Mouse (Mus musculus): Measurements from ENCODE around the gene Plxdc1. TPM values are rescaled to one million over a fixed set of nuclear protein-coding genes. Genes with fewer than 3 reads are reported as not detected.

The Plxdc1 gene
- polyA plus RNA-seq, 1 experiment from 2014 or later: 0.20 TPM

DNA sequence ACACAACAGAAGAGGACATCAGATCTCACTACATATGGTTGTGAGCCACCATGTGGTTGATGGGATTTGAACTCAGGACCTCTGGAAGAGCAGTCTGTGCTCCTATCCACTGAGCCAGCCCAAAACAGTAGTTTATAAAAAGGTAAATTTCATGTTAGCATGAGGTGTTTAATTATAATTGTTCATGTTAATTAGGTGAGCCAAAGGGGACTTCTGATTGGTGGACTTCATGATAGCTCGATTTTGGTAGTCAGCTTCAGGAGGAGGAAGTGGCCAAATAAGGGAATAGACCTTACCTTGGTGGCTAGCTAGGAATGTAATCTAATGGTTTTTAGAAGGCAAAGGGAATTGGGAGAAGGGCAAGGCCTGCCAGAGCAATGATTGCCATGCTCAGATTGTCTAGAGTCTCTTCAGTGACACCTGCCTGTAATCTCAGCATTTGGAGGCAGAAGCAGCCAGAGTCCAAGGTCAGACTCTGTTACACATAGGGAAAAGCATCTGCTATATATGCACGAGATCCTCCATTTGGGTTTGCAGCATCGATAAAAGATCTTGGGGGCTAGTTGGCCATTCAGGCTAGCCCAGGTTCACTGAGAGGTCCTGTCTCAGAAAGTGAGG, 88.6 kb downstream of the Plxdc1 start:
- Histone ChIP-seq H3K9ac (ENCODE audit: low read length) (no peak overlapping the region), H3K4me2 (ENCODE audit: low read depth, low read length, severe bottlenecking) (no peak overlapping the region), H3K27me3 (ENCODE audit: control insufficient read depth, insufficient read depth, low read length) (no peaks in the 10 kb centered on the region), H3K36me3 (ENCODE audit: control insufficient read depth, insufficient read depth, low read length) (no peaks in the 10 kb centered on the region), H3K9me3 (ENCODE audit: control insufficient read depth, low read length) (no peaks in the 10 kb centered on the region), H3K27ac (ENCODE audit: low read depth, low read length) (no peak overlapping the region), H3K4me3 (ENCODE audit: low read depth, low read length) (no peak overlapping the region), H3K4me1 (replicated peaks; ENCODE audit: control insufficient read depth, insufficient read depth, low read length) (no peaks in the 10 kb centered on the region)
- ATAC-seq (replicated peaks; ENCODE audit: low FRiP score) (no peak), DNase-seq (ENCODE audit: low spot score) (no peak)
- 83% methylated on average over 3 of the region's 3 CpGs for WGBS

DNA sequence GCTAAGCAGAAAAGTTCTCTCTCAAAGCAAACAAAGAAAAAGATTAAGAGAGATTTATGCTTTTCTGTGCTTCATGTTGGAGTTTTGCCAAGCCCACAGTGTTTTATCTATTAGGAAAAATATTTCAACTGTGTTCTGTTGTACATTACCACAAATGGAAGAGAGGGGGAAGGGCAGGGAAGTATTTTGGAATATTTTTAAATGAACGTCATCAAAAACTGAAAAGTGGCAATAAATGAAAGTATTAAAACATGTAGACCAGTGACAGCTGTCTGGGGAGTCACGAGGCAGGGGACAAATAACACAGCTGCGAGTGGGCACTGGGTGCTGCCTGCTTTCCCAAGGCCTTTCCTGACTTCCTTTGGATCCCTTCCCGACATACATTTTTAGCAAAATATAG, 89.6 kb downstream of the Plxdc1 start:
- ATAC-seq (replicated peaks; ENCODE audit: low FRiP score) (no peak), DNase-seq (ENCODE audit: low spot score) (no peak)
- Histone ChIP-seq H3K9ac (ENCODE audit: low read length) (no peak overlapping the region), H3K9me3 (ENCODE audit: control insufficient read depth, low read length) (no peaks in the 10 kb centered on the region), H3K27ac (ENCODE audit: low read depth, low read length) (no peak overlapping the region), H3K4me3 (ENCODE audit: low read depth, low read length) (no peak overlapping the region), H3K36me3 (ENCODE audit: control insufficient read depth, insufficient read depth, low read length) (no peaks in the 10 kb centered on the region), H3K27me3 (ENCODE audit: control insufficient read depth, insufficient read depth, low read length) (no peaks in the 10 kb centered on the region), H3K4me2 (ENCODE audit: low read depth, low read length, severe bottlenecking) (no peak overlapping the region), H3K4me1 (replicated peaks; ENCODE audit: control insufficient read depth, insufficient read depth, low read length) (no peaks in the 10 kb centered on the region)
- WGBS: 79% methylated on average over 4 of the region's 4 CpGs

DNA sequence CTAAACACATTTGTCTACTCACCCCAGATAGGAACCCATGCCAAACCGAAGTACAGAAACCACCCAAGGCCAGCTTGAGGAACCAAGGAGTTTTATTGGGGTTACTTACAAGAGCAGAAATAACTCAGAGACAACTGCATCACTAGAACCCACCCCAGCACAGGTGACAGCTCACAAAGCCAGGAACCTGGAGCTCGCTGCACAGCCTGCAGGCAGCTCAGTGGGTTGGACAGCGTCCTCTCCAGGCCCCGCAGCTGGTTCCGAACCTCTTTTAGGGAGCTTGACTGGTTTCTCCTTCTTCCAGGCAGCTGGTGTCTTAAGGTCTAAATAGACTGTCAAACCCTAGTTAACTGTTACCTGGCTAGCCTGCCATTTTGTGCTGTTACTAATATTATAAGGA, 94.4 kb downstream of the Plxdc1 start:
- Histone ChIP-seq H3K4me2 (ENCODE audit: low read depth, low read length, severe bottlenecking) (no peak overlapping the region), H3K4me1 (replicated peaks; ENCODE audit: control insufficient read depth, insufficient read depth, low read length) (no peaks in the 10 kb centered on the region), H3K27me3 (ENCODE audit: control insufficient read depth, insufficient read depth, low read length) (no peaks in the 10 kb centered on the region), H3K27ac (ENCODE audit: low read depth, low read length) (no peak overlapping the region), H3K9ac (ENCODE audit: low read length) (no peak overlapping the region), H3K36me3 (ENCODE audit: control insufficient read depth, insufficient read depth, low read length) (no peaks in the 10 kb centered on the region), H3K4me3 (ENCODE audit: low read depth, low read length) (no peak overlapping the region), H3K9me3 (ENCODE audit: control insufficient read depth, low read length) (no peaks in the 10 kb centered on the region)
- no peak for DNase-seq (ENCODE audit: low spot score)
- ATAC-seq (replicated peaks; ENCODE audit: low FRiP score): no peak
- 73% methylated on average over 5 of the region's 5 CpGs for WGBS

DNA sequence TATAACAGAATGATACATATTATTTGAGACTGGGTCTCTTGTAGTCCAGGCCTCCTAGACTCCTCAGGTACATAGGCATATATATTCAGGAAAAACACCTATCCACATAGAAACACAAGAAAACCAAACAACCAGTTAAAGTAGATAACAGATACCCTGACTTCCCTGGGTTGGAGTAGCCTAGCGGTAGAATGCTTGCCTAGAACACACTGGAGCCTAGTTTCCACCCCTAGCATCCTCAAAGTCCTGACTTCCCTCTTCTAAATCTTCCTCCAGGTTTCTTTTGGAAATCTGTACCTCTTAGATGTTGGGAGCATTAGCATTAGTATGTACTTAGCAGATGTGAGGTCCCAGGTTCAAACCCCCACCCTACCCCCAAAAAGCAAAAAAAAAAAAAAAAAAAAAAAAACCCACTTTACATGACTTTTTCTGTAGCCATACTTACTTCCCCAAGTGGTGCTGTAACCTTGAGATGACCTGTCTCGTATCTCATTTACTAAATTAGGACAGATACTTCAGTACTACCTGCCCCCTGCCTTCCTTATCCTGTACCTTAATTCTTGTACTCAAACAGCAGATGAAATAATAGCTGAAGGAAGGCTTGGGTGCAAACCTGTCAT, 100.8 kb downstream of the Plxdc1 start:
- 94% methylated on average over 2 of the region's 2 CpGs for WGBS
- DNase-seq (ENCODE audit: low spot score) (no peak), ATAC-seq (replicated peaks; ENCODE audit: low FRiP score) (no peak)
- H3K4me2 ChIP-seq (ENCODE audit: low read depth, low read length, severe bottlenecking): no peak overlapping the region
- H3K27ac ChIP-seq (ENCODE audit: low read depth, low read length): no peak overlapping the region
- H3K4me3 ChIP-seq (ENCODE audit: low read depth, low read length): peak overlapping the region; percentile 57; the same call in 1 of the 2 replicates
- no peak overlapping the region for H3K9ac ChIP-seq (ENCODE audit: low read length)
- H3K4me1 ChIP-seq (replicated peaks; ENCODE audit: control insufficient read depth, insufficient read depth, low read length): no peaks in the 10 kb centered on the region
- H3K9me3 ChIP-seq (ENCODE audit: control insufficient read depth, low read length): no peaks in the 10 kb centered on the region; the same call in 1 of the 2 replicates
- H3K36me3 ChIP-seq (ENCODE audit: control insufficient read depth, insufficient read depth, low read length): no peaks in the 10 kb centered on the region
- H3K27me3 ChIP-seq (ENCODE audit: control insufficient read depth, insufficient read depth, low read length): no peaks in the 10 kb centered on the region

DNA sequence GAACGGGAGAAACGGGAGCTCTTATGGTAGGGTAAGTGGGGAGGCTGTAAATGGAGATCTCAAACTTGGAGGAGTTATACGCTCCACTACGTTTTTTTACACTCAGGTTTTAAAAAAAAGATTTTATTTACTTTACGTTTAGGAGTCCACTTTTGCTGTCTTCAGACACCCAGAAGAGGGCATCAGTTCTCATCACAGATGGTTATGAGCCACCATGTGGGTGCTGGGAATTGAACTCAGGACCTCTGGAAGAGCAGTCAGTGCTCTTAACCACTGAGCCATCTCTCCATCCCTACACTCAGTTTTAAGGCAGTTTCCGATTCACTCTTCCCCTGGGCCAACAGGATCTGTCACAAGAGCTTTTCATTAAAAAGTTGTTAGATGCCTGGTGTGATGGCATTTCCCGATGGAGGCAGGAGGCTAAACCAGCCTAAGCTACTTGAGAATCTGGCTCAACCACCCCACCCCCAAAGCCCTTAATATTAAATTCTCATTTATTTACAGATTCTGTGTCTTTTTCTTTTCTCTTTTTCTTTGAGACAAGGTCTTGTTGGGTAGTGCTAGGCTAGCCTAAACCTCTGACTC, 101.6 kb downstream of the Plxdc1 start:
- Histone ChIP-seq H3K27ac (ENCODE audit: low read depth, low read length) (peak overlapping the region; percentile 77), H3K4me2 (ENCODE audit: low read depth, low read length, severe bottlenecking) (peak overlapping the region; percentile 43), H3K9ac (ENCODE audit: low read length) (peak overlapping the region; percentile 20; the same call in 1 of the 2 replicates), H3K36me3 (ENCODE audit: control insufficient read depth, insufficient read depth, low read length) (no peaks in the 10 kb centered on the region), H3K4me3 (ENCODE audit: low read depth, low read length) (peak overlapping the region; percentile 57), H3K4me1 (replicated peaks; ENCODE audit: control insufficient read depth, insufficient read depth, low read length) (no peaks in the 10 kb centered on the region), H3K9me3 (ENCODE audit: control insufficient read depth, low read length) (no peaks in the 10 kb centered on the region; the same call in 1 of the 2 replicates), H3K27me3 (ENCODE audit: control insufficient read depth, insufficient read depth, low read length) (no peaks in the 10 kb centered on the region)
- DNase-seq (ENCODE audit: low spot score) (no peak), ATAC-seq (replicated peaks; ENCODE audit: low FRiP score) (0 out of 2 replicates have a peak, but pooled peaks have one; percentile 3)
- 31% methylated on average over 7 of the region's 7 CpGs for WGBS

DNA sequence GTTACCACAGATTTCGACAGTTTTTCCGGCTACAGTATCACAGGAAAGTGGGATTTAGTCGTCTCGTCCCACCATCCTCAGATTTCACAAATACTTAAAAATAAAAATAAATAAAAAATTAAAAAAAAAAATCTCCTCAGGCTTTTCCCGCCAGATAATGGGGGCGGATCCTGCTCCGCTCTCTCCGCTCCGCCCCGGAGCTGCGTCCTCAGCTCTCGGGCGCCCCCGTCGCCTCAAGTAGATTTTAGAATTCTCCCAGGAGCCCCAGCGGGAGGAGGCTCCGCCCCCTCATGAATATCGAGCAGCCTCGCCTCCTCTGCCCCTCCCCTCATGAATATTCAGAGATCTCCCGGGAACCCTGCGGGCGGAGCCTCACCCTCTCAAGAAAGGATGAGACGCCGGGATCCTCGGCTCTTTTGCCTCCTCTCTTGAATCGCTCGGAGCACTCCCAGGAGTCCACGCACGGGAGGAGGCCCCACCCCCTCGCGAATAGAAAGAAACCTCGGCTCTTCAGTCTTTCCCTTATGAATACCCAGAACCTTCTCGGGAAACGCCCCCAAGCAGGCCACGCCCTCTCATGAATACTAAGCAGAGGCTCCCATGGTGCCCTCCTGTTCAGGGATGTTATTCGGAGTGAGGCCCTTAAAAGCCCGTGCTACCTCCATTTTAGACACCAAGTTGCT, 102.2 kb downstream of the Plxdc1 start, which contains the start of gene Fbxo47:
Gene Fbxo47 (minus strand): TSS at position 237 of the 683 bp plus-strand sequence.
- H3K27ac ChIP-seq (ENCODE audit: low read depth, low read length): peak within 1 kb of the TSS; percentile 79
- H3K4me3 ChIP-seq (ENCODE audit: low read depth, low read length): peak within 1 kb of the TSS; percentile 57
- ATAC-seq (replicated peaks; ENCODE audit: low FRiP score) (peak; percentile 95), DNase-seq (ENCODE audit: low spot score) (peak; percentile 97)
- no peaks in the 10 kb centered on the region for H3K4me1 ChIP-seq (replicated peaks; ENCODE audit: control insufficient read depth, insufficient read depth, low read length)
- H3K4me2 ChIP-seq (ENCODE audit: low read depth, low read length, severe bottlenecking): peak within 1 kb of the TSS; percentile 52
- H3K9me3 ChIP-seq (ENCODE audit: control insufficient read depth, low read length): no peaks in the 10 kb centered on the region; the same call in 1 of the 2 replicates
- no peaks in the 10 kb centered on the region for H3K36me3 ChIP-seq (ENCODE audit: control insufficient read depth, insufficient read depth, low read length)
- peak within 1 kb of the TSS; percentile 66 for H3K9ac ChIP-seq (ENCODE audit: low read length)
- no peaks in the 10 kb centered on the region for H3K27me3 ChIP-seq (ENCODE audit: control insufficient read depth, insufficient read depth, low read length)
- under 1% methylated on average over 37 of the region's 37 CpGs for WGBS

DNA sequence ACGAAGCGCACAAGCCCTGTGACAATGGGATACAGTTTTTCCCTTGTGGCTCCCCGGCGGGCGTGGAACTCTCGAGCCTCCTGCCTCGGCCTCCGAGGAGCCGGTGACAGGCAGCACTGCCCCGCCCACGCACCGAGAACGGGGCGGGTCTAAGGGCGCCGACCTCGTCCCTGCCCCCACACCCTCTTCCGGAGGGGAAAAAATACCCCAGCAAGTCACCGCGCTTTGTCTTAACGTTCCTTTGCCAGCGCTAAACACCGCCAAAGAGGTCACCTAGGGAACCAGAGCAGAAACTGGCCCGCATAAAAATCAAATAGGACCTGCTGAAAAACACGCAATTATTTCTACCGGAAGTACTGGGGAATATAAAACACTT, 102.7 kb downstream of the Plxdc1 start:
- Histone ChIP-seq H3K4me3 (ENCODE audit: low read depth, low read length) (peak overlapping the region; percentile 57), H3K4me2 (ENCODE audit: low read depth, low read length, severe bottlenecking) (peak overlapping the region; percentile 52), H3K9me3 (ENCODE audit: control insufficient read depth, low read length) (no peaks in the 10 kb centered on the region; the same call in 1 of the 2 replicates), H3K4me1 (replicated peaks; ENCODE audit: control insufficient read depth, insufficient read depth, low read length) (no peaks in the 10 kb centered on the region), H3K27ac (ENCODE audit: low read depth, low read length) (peak overlapping the region; percentile 79), H3K27me3 (ENCODE audit: control insufficient read depth, insufficient read depth, low read length) (no peaks in the 10 kb centered on the region), H3K9ac (ENCODE audit: low read length) (peak overlapping the region; percentile 66), H3K36me3 (ENCODE audit: control insufficient read depth, insufficient read depth, low read length) (no peaks in the 10 kb centered on the region)
- WGBS: 6% methylated on average over 26 of the region's 26 CpGs
- ATAC-seq (replicated peaks; ENCODE audit: low FRiP score): peak; percentile 47; the same call in 1 of the 2 replicates
- peak; percentile 87 for DNase-seq (ENCODE audit: low spot score)

DNA sequence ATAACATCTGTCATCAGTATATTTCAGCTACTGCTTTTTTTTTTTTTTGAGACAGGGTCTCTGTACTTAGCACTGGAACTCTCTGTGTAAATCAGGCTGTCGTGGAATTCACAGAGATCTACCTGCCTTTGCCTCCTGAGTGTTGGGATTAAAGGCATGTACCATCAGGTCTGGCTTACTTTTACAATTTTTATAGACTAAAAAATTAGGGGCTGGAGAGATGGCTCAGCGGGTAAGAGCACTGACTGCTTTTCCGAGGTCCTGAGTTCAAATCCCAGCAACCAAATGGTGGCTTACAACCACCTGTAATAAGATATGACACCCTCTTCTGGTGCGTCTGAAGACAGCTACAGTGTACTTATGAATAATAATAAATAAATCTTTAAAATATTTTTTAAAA, 105.9 kb downstream of the Plxdc1 start:
- no peak for ATAC-seq (replicated peaks; ENCODE audit: low FRiP score)
- Histone ChIP-seq H3K4me2 (ENCODE audit: low read depth, low read length, severe bottlenecking) (no peak overlapping the region), H3K36me3 (ENCODE audit: control insufficient read depth, insufficient read depth, low read length) (no peaks in the 10 kb centered on the region), H3K9me3 (ENCODE audit: control insufficient read depth, low read length) (no peaks in the 10 kb centered on the region; the same call in 1 of the 2 replicates), H3K27ac (ENCODE audit: low read depth, low read length) (no peak overlapping the region), H3K27me3 (ENCODE audit: control insufficient read depth, insufficient read depth, low read length) (no peaks in the 10 kb centered on the region), H3K4me3 (ENCODE audit: low read depth, low read length) (no peak overlapping the region), H3K9ac (ENCODE audit: low read length) (no peak overlapping the region), H3K4me1 (replicated peaks; ENCODE audit: control insufficient read depth, insufficient read depth, low read length) (no peaks in the 10 kb centered on the region)
- WGBS: 95% methylated on average over 4 of the region's 4 CpGs
- DNase-seq (ENCODE audit: low spot score): no peak

Data from forebrain, embryonic 11.5 days (tissue).